Mouse (Mus musculus) neural tube, embryonic 13.5 days (tissue): ENCODE measurements around the gene AU021092. TPM values are rescaled to one million over a fixed set of nuclear protein-coding genes. Genes with fewer than 3 reads are reported as not detected.

Source experiments
- ATAC-seq: fragments of 200-750 bp; cut with Nextera tagmentation; 2 replicates; pipeline ENCODE4 v1.8.0; 2017; ENCODE audit warnings: low read depth, mild to moderate bottlenecking, moderate TSS enrichment, moderate library complexity
- H3K27ac ChIP-seq: fragments of 300-500 bp; sonication (generic); replicated peaks from 2 replicates; pipeline ENCODE4 v1.5.1; 2015; ENCODE audit warnings: moderate library complexity, mild to moderate bottlenecking, inconsistent platforms
- H3K27me3 ChIP-seq: fragments of 300-500 bp; sonication (generic); 2 replicates; pipeline ENCODE4 v1.6.1; 2015; ENCODE audit warnings: mild to moderate bottlenecking, inconsistent platforms
- H3K36me3 ChIP-seq: fragments of 300-500 bp; sonication (generic); 2 replicates; pipeline ENCODE4 v1.6.1; 2015; ENCODE audit warnings: mild to moderate bottlenecking, inconsistent platforms
- H3K4me1 ChIP-seq: fragments of 300-500 bp; sonication (generic); replicated peaks from 2 replicates; pipeline ENCODE4 v1.6.1; 2015; ENCODE audit warnings: inconsistent platforms
- H3K4me2 ChIP-seq: fragments of 300-500 bp; sonication (generic); 2 replicates; pipeline ENCODE4 v1.6.1; 2015; ENCODE audit warnings: inconsistent platforms, mild to moderate bottlenecking, moderate library complexity
- H3K4me3 ChIP-seq: fragments of 300-500 bp; sonication (generic); 2 replicates; pipeline ENCODE4 v1.5.1; 2015; ENCODE audit warnings: mild to moderate bottlenecking, inconsistent platforms
- H3K9ac ChIP-seq: fragments of 300-500 bp; sonication (generic); 2 replicates; pipeline ENCODE4 v1.6.1; 2015; ENCODE audit warnings: moderate library complexity, mild to moderate bottlenecking, inconsistent platforms
- H3K9me3 ChIP-seq: fragments of 300-500 bp; sonication (generic); 2 replicates; pipeline ENCODE4 v1.6.1; 2016; ENCODE audit warnings: inconsistent platforms
- WGBS: fragments of 180-500 bp; shearing (Covaris S2); methylation state at CpG from one replicate; pipeline ENCODE4 v1.1.7; 2015; 5-methylcytosine and 5-hydroxymethylcytosine counted together
- microRNA-seq: library from miRNA; unstranded; fragments of <30 nt; microRNA quantifications from one replicate; pipeline ENCODE4, GENCODE M21; 2016
- polyA plus RNA-seq: library from polyadenylated mRNA; unstranded; fragments of >200 nt; fragmentation: Nextera tagmentation; extraction: Ambion mirVana; gene quantifications from 2 replicates; pipeline ENCODE4 v1.2.1, GENCODE M21; 2015

Gene AU021092
- polyA plus RNA-seq, 1 experiment from 2014 or later: 10.9 TPM

- no peak overlapping the region for H3K9ac ChIP-seq
- WGBS: 79% methylated on average over 5 of the region's 5 CpGs
- no peaks in the 10 kb centered on the region for H3K9me3 ChIP-seq
- H3K4me1 ChIP-seq: no peaks in the 10 kb centered on the region
- H3K4me3 ChIP-seq: no peak overlapping the region
- H3K4me2 ChIP-seq: no peak overlapping the region
- H3K36me3 ChIP-seq: no peaks in the 10 kb centered on the region
- no peaks in the 10 kb centered on the region for H3K27me3 ChIP-seq
- ATAC-seq: no peak
- H3K27ac ChIP-seq: no peak overlapping the region
Observed at GRCm38 (mm10) chr16:5168829-5169228, 53.3 kb downstream of the AU021092 start.

- no peak for ATAC-seq
- WGBS: 77% methylated on average over 2 of the region's 2 CpGs
- H3K4me2 ChIP-seq: no peak overlapping the region
- H3K9ac ChIP-seq: no peak overlapping the region
- H3K4me1 ChIP-seq: no peaks in the 10 kb centered on the region
- no peak overlapping the region for H3K4me3 ChIP-seq
- H3K36me3 ChIP-seq: no peaks in the 10 kb centered on the region
- H3K9me3 ChIP-seq: no peaks in the 10 kb centered on the region
- no peak overlapping the region for H3K27ac ChIP-seq
- no peaks in the 10 kb centered on the region for H3K27me3 ChIP-seq
Observed at GRCm38 (mm10) chr16:5168038-5168437, 54.1 kb downstream of the AU021092 start.

- peaks cover 4% of the 10 kb centered on the region for H3K27me3 ChIP-seq
- 66% methylated on average over 6 of the region's 6 CpGs for WGBS
- no peak overlapping the region for H3K9ac ChIP-seq
- H3K4me2 ChIP-seq: no peak overlapping the region
- H3K4me1 ChIP-seq: peaks cover 7% of the 10 kb centered on the region; the same call in 1 of the 2 replicates
- no peaks in the 10 kb centered on the region for H3K36me3 ChIP-seq
- H3K27ac ChIP-seq: no peak overlapping the region
- no peak overlapping the region for H3K4me3 ChIP-seq
- H3K9me3 ChIP-seq: no peaks in the 10 kb centered on the region
- no peak for ATAC-seq
Observed at GRCm38 (mm10) chr16:5164327-5164726, 57.8 kb downstream of the AU021092 start.

Small RNA genes lying within 50 kb of the gene (microRNA-seq; reads per million reads assigned to microRNA genes)
- gene Gm23689 (not detected), gene Gm26095 (not detected), gene Mir6364 (not detected)

Other genes starting within 250 kb of the AU021092 start
- gene Sept12, start 224.4 kb downstream of the AU021092 start, polyA plus RNA-seq: not detected in 2 replicates
- 2.5 TPM in 1 of 2 replicates, not detected in the other for gene Smim22, start 215.0 kb downstream of the AU021092 start, polyA plus RNA-seq
- gene Rogdi, start 208.7 kb downstream of the AU021092 start, polyA plus RNA-seq: 157 and 171 TPM in 2 replicates
- gene Glyr1, start 172.4 kb downstream of the AU021092 start, polyA plus RNA-seq: 193 and 194 TPM in 2 replicates
- 16.0 and 16.6 TPM in 2 replicates for gene Ubn1, start 172.2 kb downstream of the AU021092 start, polyA plus RNA-seq
- 0.18 and 0.39 TPM in 2 replicates for gene Ppl, start 89.9 kb downstream of the AU021092 start, polyA plus RNA-seq
- gene Sec14l5, start 75.2 kb downstream of the AU021092 start, polyA plus RNA-seq: 0.54 and 0.63 TPM in 2 replicates
- gene Nagpa, start 18.3 kb downstream of the AU021092 start, polyA plus RNA-seq: 11.0 and 11.9 TPM in 2 replicates
- gene Alg1, start 11.3 kb upstream of the AU021092 start, polyA plus RNA-seq: 35.2 and 36.6 TPM in 2 replicates
- 5.5 and 8.8 TPM in 2 replicates for gene Eef2kmt, start 33.7 kb upstream of the AU021092 start, polyA plus RNA-seq